Mouse (Mus musculus) inflammation-experienced regulatory T-cells, adult 6 months (primary cell): ENCODE measurements around the gene Cars2. TPM values are rescaled to one million over a fixed set of nuclear protein-coding genes. Genes with fewer than 3 reads are reported as not detected.
"Not testable (repeated sequence)": the region's sequence is repeated elsewhere in the genome, so short reads cannot be mapped to it uniquely, and the experiment has no call there.

Source experiments
- ATAC-seq: one replicate; pipeline ENCODE4 v1.8.0; 2017
- polyA plus RNA-seq, 3 experiments: library from polyadenylated mRNA; unstranded; fragments of 100-300 nt; shearing (Covaris generic); gene quantifications; one replicate each; pipeline ENCODE4 v1.2.1; 2017

Gene Cars2
- polyA plus RNA-seq, 3 experiments from 2014 or later: 10.2 to 17.0 (median 13.0) TPM

GRCm38 (mm10) chr8:11506802-11507201 lies 43.8 kb downstream of the Cars2 start:
- ATAC-seq: peak; percentile 85

GRCm38 (mm10) chr8:11506074-11506473 lies 44.5 kb downstream of the Cars2 start:
- no peak for ATAC-seq

GRCm38 (mm10) chr8:11503476-11504232 lies 46.9 kb downstream of the Cars2 start:
- ATAC-seq: no peak

- no peak for ATAC-seq
Measured at GRCm38 (mm10) chr8:11498786-11499485, 51.6 kb downstream of the Cars2 start.

- no peak for ATAC-seq
Measured at GRCm38 (mm10) chr8:11498281-11498680, 52.3 kb downstream of the Cars2 start.

GRCm38 (mm10) chr8:11497017-11497990 lies 53.3 kb downstream of the Cars2 start, which contains the start of gene Naxd:
Gene Naxd (plus strand): TSS chr8:11497506.
- peak; percentile 99 for ATAC-seq

GRCm38 (mm10) chr8:11492340-11492739 lies 58.2 kb downstream of the Cars2 start:
- not testable (repeated sequence) for ATAC-seq

GRCm38 (mm10) chr8:11487229-11487628 lies 63.4 kb downstream of the Cars2 start:
- ATAC-seq: no peak

- ATAC-seq: peak; percentile 60
Measured at GRCm38 (mm10) chr8:11486142-11486541, 64.4 kb downstream of the Cars2 start.

- no peak for ATAC-seq
Measured at GRCm38 (mm10) chr8:11482537-11482936, 68.0 kb downstream of the Cars2 start.

GRCm38 (mm10) chr8:11481876-11482275 lies 68.7 kb downstream of the Cars2 start:
- no peak for ATAC-seq

- ATAC-seq: no peak
Measured at GRCm38 (mm10) chr8:11479591-11479990, 71.0 kb downstream of the Cars2 start.

GRCm38 (mm10) chr8:11478807-11479527 lies 71.6 kb downstream of the Cars2 start:
- no peak for ATAC-seq

- ATAC-seq: peak; percentile 71
Measured at GRCm38 (mm10) chr8:11477811-11478761, 72.5 kb downstream of the Cars2 start, which contains the start of gene Rab20. Gene Rab20 (minus strand): TSS chr8:11478710.

GRCm38 (mm10) chr8:11477178-11477553 lies 73.4 kb downstream of the Cars2 start:
- no peak for ATAC-seq

GRCm38 (mm10) chr8:11476338-11477177 lies 74.0 kb downstream of the Cars2 start:
- no peak for ATAC-seq

- no peak for ATAC-seq
Measured at GRCm38 (mm10) chr8:11475876-11476275, 74.7 kb downstream of the Cars2 start.

GRCm38 (mm10) chr8:11475397-11475796 lies 75.2 kb downstream of the Cars2 start:
- ATAC-seq: no peak

- ATAC-seq: no peak
Measured at GRCm38 (mm10) chr8:11473072-11473471, 77.5 kb downstream of the Cars2 start.

- no peak for ATAC-seq
Measured at GRCm38 (mm10) chr8:11471309-11471708, 79.3 kb downstream of the Cars2 start.
